Mouse (Mus musculus): Measurements from ENCODE around the gene Zwint. TPM values are rescaled to one million over a fixed set of nuclear protein-coding genes. Genes with fewer than 3 reads are reported as not detected.
A peak's percentile ranks its signal among the peaks of the same experiment; 100 is the strongest.

Zwint gene
- 342 and 347 TPM in 2 replicates for polyA plus RNA-seq (2014; fragmentation: Nextera tagmentation; extraction: Ambion mirVana)

DNA sequence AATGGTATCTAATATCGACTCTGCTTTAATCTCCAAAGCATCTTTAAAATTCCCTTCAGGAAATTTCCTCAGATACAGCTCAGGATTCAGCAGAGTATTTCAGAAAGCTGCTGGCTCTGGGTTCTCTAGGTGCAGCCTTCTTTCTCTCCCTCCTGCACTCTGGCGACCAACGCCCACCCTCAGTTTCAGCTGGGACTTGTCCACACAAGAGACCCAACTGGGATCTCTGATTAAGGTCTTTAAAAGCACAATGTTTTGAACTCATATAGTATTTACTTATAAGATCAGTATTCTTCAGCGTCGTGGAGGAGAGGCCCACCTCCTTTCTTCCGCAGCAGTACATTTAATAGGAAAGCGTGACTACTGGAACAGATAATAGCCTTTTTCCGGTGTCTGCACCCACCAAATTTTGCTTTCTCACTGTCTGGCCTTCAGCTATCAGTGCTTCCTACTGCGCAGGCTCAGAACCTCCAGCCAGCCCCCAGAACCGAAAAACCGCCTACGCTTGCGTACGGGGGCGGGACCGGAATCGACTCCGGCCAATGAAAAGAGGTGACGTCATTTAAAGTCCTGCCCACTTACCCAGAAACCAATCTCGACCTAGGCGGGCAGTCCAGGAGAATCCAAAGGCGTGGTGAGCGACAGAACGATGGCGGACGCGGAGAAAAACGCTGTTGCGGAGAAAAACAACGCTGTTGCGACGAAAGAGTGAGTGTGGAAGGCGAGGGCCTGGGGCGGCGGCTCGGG lies at the start of gene Zwint:
Gene Zwint (plus strand): TSS at position 576 of the 747 bp plus-strand sequence.
- Histone ChIP-seq H3K27ac (ENCODE audit: low read depth, low read length) (peak within 1 kb of the TSS; percentile 96), H3K36me3 (ENCODE audit: control insufficient read depth, insufficient read depth, low read length) (peaks cover 18% of the 10 kb centered on the region), H3K4me2 (peak within 1 kb of the TSS; percentile 87), H3K9ac (ENCODE audit: low read depth, low read length) (peak within 1 kb of the TSS; percentile 89), H3K27me3 (ENCODE audit: control insufficient read depth, insufficient read depth, low read length) (no peaks in the 10 kb centered on the region), H3K9me3 (replicated peaks; ENCODE audit: control insufficient read depth, low read length) (no peaks in the 10 kb centered on the region), H3K4me1 (ENCODE audit: control insufficient read depth, insufficient read depth, low read length) (peaks cover 6% of the 10 kb centered on the region; the same call in 1 of the 2 replicates), H3K4me3 (ENCODE audit: low read depth, low read length) (peak within 1 kb of the TSS; percentile 84)
- WGBS (ENCODE audit: insufficient replicate concordance) = 2% methylated on average over 36 of the region's 36 CpGs
- peak; percentile 96 for ATAC-seq (replicated peaks; ENCODE audit: insufficient number of reproducible peaks, low FRiP score, low TSS enrichment)

DNA sequence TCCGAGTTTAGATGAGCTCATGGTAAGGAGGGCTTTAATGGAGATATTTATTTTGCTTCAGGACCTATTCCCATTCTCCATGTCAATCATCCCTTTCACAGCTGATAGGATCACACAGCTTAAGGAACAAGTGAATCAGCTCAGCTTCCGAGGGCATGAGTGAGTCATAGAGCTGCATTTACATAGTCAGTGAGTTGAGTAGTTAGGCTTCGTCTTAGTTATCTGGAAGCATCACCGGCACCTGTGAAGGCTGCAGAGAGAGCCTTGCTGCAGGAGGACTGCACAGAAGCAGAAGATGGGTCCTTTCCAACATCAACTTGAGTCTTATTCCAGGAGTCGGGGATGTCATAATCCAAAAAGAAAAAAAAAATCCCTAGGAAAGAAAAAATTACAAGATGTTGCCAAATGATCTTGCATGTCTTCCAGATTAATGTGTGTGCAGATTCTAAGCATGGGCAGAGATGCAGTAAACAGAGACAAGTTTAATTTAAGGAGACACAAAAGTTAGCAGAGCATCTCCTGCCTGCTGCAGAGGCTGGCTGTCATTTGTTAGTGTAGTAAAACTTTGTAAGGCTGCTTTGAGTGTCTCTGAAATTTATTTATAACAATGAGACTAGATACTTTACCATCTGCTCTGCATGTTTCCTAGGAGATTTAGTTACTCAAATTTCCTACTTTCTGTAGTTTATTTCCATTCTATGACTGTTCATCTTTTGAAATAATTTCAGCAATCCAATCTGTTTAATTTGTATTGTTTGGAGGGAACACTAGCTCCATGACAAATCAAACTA lies 41.3 kb upstream of the Zwint start:
- no peaks in the 10 kb centered on the region for H3K36me3 ChIP-seq (ENCODE audit: control insufficient read depth, insufficient read depth, low read length)
- WGBS (ENCODE audit: insufficient replicate concordance) = 61% methylated on average over 5 of the region's 5 CpGs
- no peaks in the 10 kb centered on the region for H3K9me3 ChIP-seq (replicated peaks; ENCODE audit: control insufficient read depth, low read length)
- H3K4me2 ChIP-seq = no peak overlapping the region
- H3K4me1 ChIP-seq (ENCODE audit: control insufficient read depth, insufficient read depth, low read length) = no peaks in the 10 kb centered on the region
- no peaks in the 10 kb centered on the region for H3K27me3 ChIP-seq (ENCODE audit: control insufficient read depth, insufficient read depth, low read length)
- no peak overlapping the region for H3K9ac ChIP-seq (ENCODE audit: low read depth, low read length)
- ATAC-seq (replicated peaks; ENCODE audit: insufficient number of reproducible peaks, low FRiP score, low TSS enrichment) = no peak
- no peak overlapping the region for H3K4me3 ChIP-seq (ENCODE audit: low read depth, low read length)
- H3K27ac ChIP-seq (ENCODE audit: low read depth, low read length) = no peak overlapping the region

DNA sequence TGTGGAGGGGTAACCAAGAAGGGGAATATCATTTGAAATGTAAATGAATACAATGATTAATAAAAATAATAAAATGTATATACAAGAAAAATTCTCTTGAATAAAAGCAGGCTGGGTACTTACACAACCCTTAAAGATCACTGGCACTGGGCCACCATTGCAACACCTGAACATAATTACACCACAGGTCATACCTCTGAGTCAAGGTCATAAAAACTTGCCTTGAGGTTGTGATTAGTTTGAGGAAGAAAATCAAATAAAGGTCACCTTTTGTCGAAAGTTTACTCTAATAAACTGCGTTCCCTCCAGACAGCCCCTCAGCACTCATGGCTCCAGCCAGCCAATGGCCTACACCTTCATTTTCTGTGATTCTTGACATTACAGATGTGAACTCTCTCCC lies 38.5 kb upstream of the Zwint start:
- Histone ChIP-seq H3K9ac (ENCODE audit: low read depth, low read length) (no peak overlapping the region), H3K27me3 (ENCODE audit: control insufficient read depth, insufficient read depth, low read length) (no peaks in the 10 kb centered on the region), H3K9me3 (replicated peaks; ENCODE audit: control insufficient read depth, low read length) (no peaks in the 10 kb centered on the region), H3K27ac (ENCODE audit: low read depth, low read length) (no peak overlapping the region), H3K4me2 (no peak overlapping the region), H3K36me3 (ENCODE audit: control insufficient read depth, insufficient read depth, low read length) (no peaks in the 10 kb centered on the region), H3K4me1 (ENCODE audit: control insufficient read depth, insufficient read depth, low read length) (no peaks in the 10 kb centered on the region), H3K4me3 (ENCODE audit: low read depth, low read length) (no peak overlapping the region)
- ATAC-seq (replicated peaks; ENCODE audit: insufficient number of reproducible peaks, low FRiP score, low TSS enrichment) = no peak
- 80% methylated on average over 2 of the region's 2 CpGs for WGBS (ENCODE audit: insufficient replicate concordance)

DNA sequence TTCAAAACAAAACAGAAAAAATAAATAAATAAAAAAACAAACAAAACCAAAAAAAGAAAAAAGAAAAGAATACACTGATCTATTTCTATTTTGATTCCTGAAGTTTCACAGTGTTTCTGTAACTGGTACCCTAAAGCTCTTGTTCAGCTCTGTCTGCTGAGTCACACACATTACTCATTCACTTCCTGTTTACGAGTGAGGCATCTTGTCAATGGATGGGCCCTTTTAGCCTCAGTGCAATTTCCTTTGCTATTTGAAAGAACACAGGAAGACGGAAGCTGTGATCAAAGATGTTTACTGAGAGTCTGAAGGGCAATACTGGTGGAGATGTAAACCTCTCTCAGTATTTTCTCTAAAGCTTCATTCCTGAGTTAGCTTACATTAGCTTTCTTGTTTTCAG lies 34.1 kb upstream of the Zwint start:
- Histone ChIP-seq H3K4me1 (ENCODE audit: control insufficient read depth, insufficient read depth, low read length) (no peaks in the 10 kb centered on the region), H3K27me3 (ENCODE audit: control insufficient read depth, insufficient read depth, low read length) (no peaks in the 10 kb centered on the region), H3K27ac (ENCODE audit: low read depth, low read length) (no peak overlapping the region), H3K4me3 (ENCODE audit: low read depth, low read length) (no peak overlapping the region), H3K9me3 (replicated peaks; ENCODE audit: control insufficient read depth, low read length) (no peaks in the 10 kb centered on the region), H3K36me3 (ENCODE audit: control insufficient read depth, insufficient read depth, low read length) (no peaks in the 10 kb centered on the region), H3K4me2 (no peak overlapping the region), H3K9ac (ENCODE audit: low read depth, low read length) (no peak overlapping the region)
- WGBS (ENCODE audit: insufficient replicate concordance) = 63% methylated on average over 2 of the region's 2 CpGs
- ATAC-seq (replicated peaks; ENCODE audit: insufficient number of reproducible peaks, low FRiP score, low TSS enrichment) = no peak

DNA sequence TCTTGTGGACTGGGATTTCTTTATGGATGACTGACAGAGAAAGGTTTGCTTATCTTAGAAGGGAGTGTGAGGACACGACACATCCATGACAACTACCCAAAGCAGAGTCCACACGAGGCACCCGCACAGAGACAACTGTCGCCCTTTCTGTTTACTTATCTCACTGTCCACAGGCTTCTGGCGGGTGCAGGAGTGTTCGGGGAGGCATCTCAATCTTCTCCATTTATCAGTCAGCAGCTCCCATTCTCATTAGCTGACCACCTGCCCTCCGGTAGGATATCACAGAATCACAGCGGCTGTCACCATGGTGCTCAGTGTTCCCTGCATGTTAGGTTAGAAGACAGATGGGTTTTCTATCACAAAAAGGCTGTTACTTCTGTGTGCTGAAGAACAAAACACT lies 31.1 kb upstream of the Zwint start:
- H3K9ac ChIP-seq (ENCODE audit: low read depth, low read length) = no peak overlapping the region
- no peaks in the 10 kb centered on the region for H3K9me3 ChIP-seq (replicated peaks; ENCODE audit: control insufficient read depth, low read length)
- 33% methylated on average over 8 of the region's 8 CpGs for WGBS (ENCODE audit: insufficient replicate concordance)
- no peaks in the 10 kb centered on the region for H3K27me3 ChIP-seq (ENCODE audit: control insufficient read depth, insufficient read depth, low read length)
- no peak overlapping the region for H3K4me3 ChIP-seq (ENCODE audit: low read depth, low read length)
- no peaks in the 10 kb centered on the region for H3K4me1 ChIP-seq (ENCODE audit: control insufficient read depth, insufficient read depth, low read length)
- 0 out of 2 replicates have a peak, but pooled peaks have one; percentile 42 for ATAC-seq (replicated peaks; ENCODE audit: insufficient number of reproducible peaks, low FRiP score, low TSS enrichment)
- H3K36me3 ChIP-seq (ENCODE audit: control insufficient read depth, insufficient read depth, low read length) = no peaks in the 10 kb centered on the region
- H3K4me2 ChIP-seq = no peak overlapping the region
- H3K27ac ChIP-seq (ENCODE audit: low read depth, low read length) = no peak overlapping the region

DNA sequence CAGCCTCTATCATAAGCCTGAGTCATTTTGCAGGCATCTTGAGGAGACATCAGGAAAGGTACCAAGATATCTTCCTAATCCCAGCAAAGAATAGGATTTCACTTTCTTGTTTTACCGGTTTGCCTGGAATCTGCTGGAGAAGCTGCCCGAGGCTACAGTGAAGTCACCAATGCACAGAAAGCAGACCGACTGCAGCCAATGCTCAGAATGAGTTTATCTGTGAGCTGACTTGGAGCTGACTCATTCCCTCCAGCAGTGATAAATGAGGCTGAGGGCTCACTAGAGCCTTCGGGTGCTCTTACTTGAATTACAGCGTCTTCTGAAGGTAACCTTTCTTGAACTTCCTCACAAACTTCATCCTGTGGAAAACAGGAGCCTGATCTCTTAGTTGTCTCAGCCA lies 20.5 kb upstream of the Zwint start:
- Histone ChIP-seq H3K9ac (ENCODE audit: low read depth, low read length) (no peak overlapping the region), H3K4me3 (ENCODE audit: low read depth, low read length) (no peak overlapping the region), H3K4me1 (ENCODE audit: control insufficient read depth, insufficient read depth, low read length) (no peaks in the 10 kb centered on the region; the same call in 1 of the 2 replicates), H3K4me2 (no peak overlapping the region), H3K27me3 (ENCODE audit: control insufficient read depth, insufficient read depth, low read length) (no peaks in the 10 kb centered on the region), H3K36me3 (ENCODE audit: control insufficient read depth, insufficient read depth, low read length) (no peaks in the 10 kb centered on the region), H3K27ac (ENCODE audit: low read depth, low read length) (no peak overlapping the region), H3K9me3 (replicated peaks; ENCODE audit: control insufficient read depth, low read length) (no peaks in the 10 kb centered on the region)
- 14% methylated on average over 5 of the region's 5 CpGs for WGBS (ENCODE audit: insufficient replicate concordance)
- ATAC-seq (replicated peaks; ENCODE audit: insufficient number of reproducible peaks, low FRiP score, low TSS enrichment) = no peak

DNA sequence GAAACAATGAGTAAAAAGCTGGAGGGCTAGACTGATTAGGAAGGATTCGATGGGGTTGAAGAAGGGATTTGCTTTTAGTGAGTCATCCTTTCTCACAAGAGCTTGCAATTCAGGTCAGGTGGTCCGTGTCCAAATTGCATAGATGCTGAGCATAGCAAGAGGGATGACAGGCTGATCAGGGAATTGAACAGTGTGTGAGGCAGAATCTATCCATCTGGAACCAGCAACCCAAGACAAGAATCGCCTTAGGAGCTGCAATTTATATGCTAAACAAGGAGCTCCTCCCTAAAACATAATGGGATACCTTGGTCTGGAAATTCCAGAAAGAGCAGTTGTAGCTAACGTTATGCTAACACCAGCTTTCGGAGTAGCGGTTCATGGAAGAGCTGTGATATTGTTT lies 3.8 kb upstream of the Zwint start:
- Histone ChIP-seq H3K4me1 (ENCODE audit: control insufficient read depth, insufficient read depth, low read length) (peaks cover 5% of the 10 kb centered on the region; the same call in 1 of the 2 replicates), H3K27me3 (ENCODE audit: control insufficient read depth, insufficient read depth, low read length) (no peaks in the 10 kb centered on the region), H3K4me2 (no peak overlapping the region), H3K4me3 (ENCODE audit: low read depth, low read length) (no peak overlapping the region), H3K27ac (ENCODE audit: low read depth, low read length) (no peak overlapping the region), H3K9ac (ENCODE audit: low read depth, low read length) (no peak overlapping the region), H3K9me3 (replicated peaks; ENCODE audit: control insufficient read depth, low read length) (no peaks in the 10 kb centered on the region), H3K36me3 (ENCODE audit: control insufficient read depth, insufficient read depth, low read length) (no peaks in the 10 kb centered on the region)
- WGBS (ENCODE audit: insufficient replicate concordance) = 67% methylated on average over 6 of the region's 6 CpGs
- no peak for ATAC-seq (replicated peaks; ENCODE audit: insufficient number of reproducible peaks, low FRiP score, low TSS enrichment)

DNA sequence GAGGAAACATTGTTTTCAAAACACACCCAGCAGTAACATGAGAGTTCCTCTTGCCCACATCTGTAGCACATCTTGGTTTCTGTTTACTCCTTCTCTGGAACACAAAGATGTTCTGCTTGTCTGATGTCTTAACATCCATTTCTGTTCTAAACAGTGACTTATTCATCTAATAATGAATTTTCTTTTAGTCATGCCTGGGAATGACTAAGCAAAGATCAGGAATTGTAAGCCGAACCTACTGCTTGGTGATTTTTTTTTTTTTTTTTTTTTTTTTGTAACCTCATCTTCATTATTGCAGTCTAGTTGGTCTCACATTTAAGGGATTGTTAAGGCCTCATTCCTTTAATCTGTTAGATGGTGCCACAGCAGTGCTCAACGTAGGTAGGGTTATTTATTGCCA lies 848 bp upstream of the Zwint start:
- no peak for ATAC-seq (replicated peaks; ENCODE audit: insufficient number of reproducible peaks, low FRiP score, low TSS enrichment)
- H3K9me3 ChIP-seq (replicated peaks; ENCODE audit: control insufficient read depth, low read length) = no peaks in the 10 kb centered on the region
- no peaks in the 10 kb centered on the region for H3K27me3 ChIP-seq (ENCODE audit: control insufficient read depth, insufficient read depth, low read length)
- no peak overlapping the region; the same call in 1 of the 2 replicates for H3K9ac ChIP-seq (ENCODE audit: low read depth, low read length)
- H3K36me3 ChIP-seq (ENCODE audit: control insufficient read depth, insufficient read depth, low read length) = peaks cover 13% of the 10 kb centered on the region
- H3K27ac ChIP-seq (ENCODE audit: low read depth, low read length) = peak overlapping the region; percentile 85
- peak overlapping the region; percentile 68 for H3K4me2 ChIP-seq
- 77% methylated on average over 2 of the region's 2 CpGs for WGBS (ENCODE audit: insufficient replicate concordance)
- no peak overlapping the region for H3K4me3 ChIP-seq (ENCODE audit: low read depth, low read length)
- H3K4me1 ChIP-seq (ENCODE audit: control insufficient read depth, insufficient read depth, low read length) = peaks cover 6% of the 10 kb centered on the region; the same call in 1 of the 2 replicates
